Mouse (Mus musculus) lung, adult 10 weeks (tissue): ENCODE measurements around the gene Flt1. TPM values are rescaled to one million over a fixed set of nuclear protein-coding genes. Genes with fewer than 3 reads are reported as not detected.

Experiments used
- polyA plus RNA-seq: library from polyadenylated mRNA; stranded (reverse); fragments of 350-450 nt; fragmentation: Illumina TruSeq; extraction: RNeasy Lipid Tissue Mini Kit (QIAGEN cat#74804); gene quantifications from one replicate; pipeline ENCODE4 v1.2.3, GENCODE M21; 2014; ENCODE audit warnings: low read depth, low replicate concordance; ENCODE audit not compliant: insufficient read depth

Gene Flt1
- polyA plus RNA-seq, result 29.2 TPM

GRCm38 (mm10) chr5:147725831-147726700, at the start of gene Flt1:
Gene Flt1 (minus strand): TSS chr5:147726011.

Other genes starting within 250 kb of the Flt1 start
- gene Pomp, start 134.4 kb upstream of the Flt1 start, polyA plus RNA-seq, result 258 TPM
- 16.2 TPM for gene Slc46a3, start 168.8 kb upstream of the Flt1 start, polyA plus RNA-seq
- gene Mtus2, start 231.3 kb upstream of the Flt1 start, polyA plus RNA-seq, result 2.3 TPM